Mouse (Mus musculus): ENCODE measurements around the gene Gm21820. TPM values are rescaled to one million over a fixed set of nuclear protein-coding genes. Genes with fewer than 3 reads are reported as not detected.
"Not testable (repeated sequence)": the region's sequence is repeated elsewhere in the genome, so short reads cannot be mapped to it uniquely, and the experiment has no call there.

Gene Gm21820
- total RNA-seq (2021): not detected
- long read RNA-seq, experiment 1: 0 reads
- long read RNA-seq, experiment 2: 0 reads

DNA sequence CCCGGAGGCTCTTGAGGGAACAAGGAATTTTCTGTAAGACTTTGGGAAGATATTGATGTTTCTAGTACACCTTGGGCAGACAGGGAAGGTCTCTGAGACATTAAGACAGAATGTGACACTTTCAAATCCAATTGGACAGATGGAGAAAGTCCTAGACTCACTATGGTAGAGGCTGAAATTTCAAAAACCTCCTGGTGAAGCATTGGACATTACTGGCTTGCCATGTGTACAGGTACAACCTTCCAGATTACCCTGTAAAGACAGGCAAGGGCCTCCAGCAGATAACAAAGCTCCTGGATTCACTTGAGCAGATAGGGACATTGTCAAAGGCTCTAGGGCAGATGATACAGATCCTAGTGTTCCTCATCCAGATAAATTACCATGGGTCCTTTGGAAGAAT lies at the start of gene Gm21820:
Gene Gm21820, minus strand, starts transcription at position 101 of the 400 bp plus-strand sequence.
- not testable (repeated sequence) for DNase-seq

Other genes starting within 250 kb of the Gm21820 start
- not detected for gene Gm20918, start 205.5 kb downstream of the Gm21820 start, total RNA-seq (2021)